Mouse (Mus musculus) hindbrain, embryonic 14.5 days (tissue): ENCODE data around the gene Traf4. TPM values are rescaled to one million over a fixed set of nuclear protein-coding genes. Genes with fewer than 3 reads are reported as not detected.
A peak's percentile ranks its signal among the peaks of the same experiment; 100 is the strongest.

Source experiments
- ATAC-seq: fragments of 200-750 bp; cut with Nextera tagmentation; 2 replicates; pipeline ENCODE4 v1.8.0; 2017; ENCODE audit warnings: moderate number of reproducible peaks, mild to moderate bottlenecking, moderate TSS enrichment, moderate library complexity; ENCODE audit not compliant: low FRiP score
- DNase-seq: peaks from one replicate; pipeline ENCODE4 v3.0.0-alpha.2; 2015; ENCODE audit warnings: low spot score
- H3K27ac ChIP-seq: fragments of 300-500 bp; sonication (generic); 2 replicates; pipeline ENCODE4 v1.5.1; 2014; ENCODE audit warnings: mild to moderate bottlenecking, moderate library complexity
- H3K27me3 ChIP-seq: fragments of 300-500 bp; sonication (generic); 2 replicates; pipeline ENCODE4 v1.6.1; 2014; ENCODE audit warnings: mild to moderate bottlenecking, low read length, mixed read lengths; ENCODE audit not compliant: control insufficient read depth, insufficient read depth
- H3K36me3 ChIP-seq: fragments of 300-500 bp; sonication (generic); replicated peaks from 2 replicates; pipeline ENCODE4 v1.6.1; 2014; ENCODE audit not compliant: control insufficient read depth, insufficient read depth
- H3K4me1 ChIP-seq: fragments of 300-500 bp; sonication (generic); replicated peaks from 2 replicates; pipeline ENCODE4 v1.6.1; 2014; ENCODE audit warnings: antibody characterized with exemption, low read length, mixed read lengths; ENCODE audit not compliant: control insufficient read depth, insufficient read depth
- H3K4me2 ChIP-seq: fragments of 300-500 bp; sonication (generic); replicated peaks from 2 replicates; pipeline ENCODE4 v1.6.1; 2014; ENCODE audit warnings: mild to moderate bottlenecking, moderate library complexity
- H3K4me3 ChIP-seq: fragments of 300-500 bp; sonication (generic); replicated peaks from 2 replicates; pipeline ENCODE4 v1.5.1; 2014; ENCODE audit warnings: mild to moderate bottlenecking, low read length
- H3K9ac ChIP-seq: fragments of 300-500 bp; sonication (generic); 2 replicates; pipeline ENCODE4 v1.6.1; 2014
- H3K9me3 ChIP-seq: fragments of 300-500 bp; sonication (generic); 2 replicates; pipeline ENCODE4 v1.6.1; 2016; ENCODE audit warnings: low read length; ENCODE audit not compliant: control insufficient read depth
- WGBS: fragments of 180-500 bp; shearing (Covaris S2); extraction: QIAGEN DNeasy Blood & Tissue Kit; methylation state at CpG from one replicate; pipeline ENCODE4 v1.1.7; 2014; 5-methylcytosine and 5-hydroxymethylcytosine counted together
- polyA plus RNA-seq: library from polyadenylated mRNA; unstranded; fragments of >200 nt; fragmentation: Nextera tagmentation; extraction: Ambion mirVana; gene quantifications from 2 replicates; pipeline ENCODE4 v1.2.1, GENCODE M21; 2014

Gene Traf4
- polyA plus RNA-seq, 1 experiment from 2014 or later = 57.2 TPM

DNA sequence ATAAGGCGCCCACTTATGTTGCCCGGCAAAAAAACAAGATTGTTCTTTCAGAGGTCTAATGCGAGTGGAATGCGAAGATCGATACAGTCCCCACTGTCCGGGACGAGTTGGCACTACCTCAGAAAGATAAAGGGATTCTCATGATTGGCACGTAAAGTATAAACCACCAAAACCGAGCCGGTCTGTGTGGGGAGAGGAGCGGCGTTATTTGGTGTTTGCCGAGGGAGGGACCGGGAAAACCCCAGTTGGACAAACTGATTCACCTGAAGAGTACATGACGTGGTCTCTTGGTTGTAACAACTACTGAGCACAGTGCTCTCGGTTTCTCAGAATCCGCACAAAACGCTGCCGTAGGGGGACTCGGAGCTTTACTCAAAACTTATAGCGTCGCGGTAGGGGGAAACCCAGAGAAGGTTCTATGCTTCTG is 11.5 kb upstream of the Traf4 start:
- under 1% methylated on average over 23 of the region's 23 CpGs for WGBS
- Histone ChIP-seq H3K9me3 (no peaks in the 10 kb centered on the region), H3K4me2 (peak overlapping the region; percentile 55), H3K9ac (peak overlapping the region; percentile 44; the same call in 1 of the 2 replicates), H3K27ac (no peak overlapping the region), H3K4me3 (peak overlapping the region; percentile 53), H3K27me3 (peaks cover 5% of the 10 kb centered on the region; the same call in 1 of the 2 replicates), H3K4me1 (peaks cover 28% of the 10 kb centered on the region), H3K36me3 (peaks cover 30% of the 10 kb centered on the region)
- DNase-seq (no peak), ATAC-seq (no peak)

GRCm38 (mm10) chr11:78176402-78176862 is 11.0 kb upstream of the Traf4 start, which contains the start of the genes Nek8 and Tlcd1:
Gene Nek8, minus strand, starts transcription at chr11:78176675.
Gene Tlcd1, plus strand, starts transcription at chr11:78176711.
- Histone ChIP-seq H3K4me2 (peak within 1 kb of the TSS; percentile 55), H3K9ac (peak within 1 kb of the TSS; percentile 44; the same call in 1 of the 2 replicates), H3K9me3 (no peaks in the 10 kb centered on the region), H3K27ac (peak within 1 kb of the TSS; percentile 55; the same call in 1 of the 2 replicates), H3K27me3 (peaks cover 5% of the 10 kb centered on the region; the same call in 1 of the 2 replicates), H3K4me3 (peak within 1 kb of the TSS; percentile 53), H3K36me3 (peaks cover 25% of the 10 kb centered on the region), H3K4me1 (peaks cover 24% of the 10 kb centered on the region)
- under 1% methylated on average over 32 of the region's 32 CpGs for WGBS
- peak; percentile 54; the same call in 1 of the 2 replicates for ATAC-seq
- peak; percentile 78 for DNase-seq

GRCm38 (mm10) chr11:78175771-78176401 is 10.5 kb upstream of the Traf4 start:
- H3K36me3 ChIP-seq = peaks cover 20% of the 10 kb centered on the region
- H3K9ac ChIP-seq = peak overlapping the region; percentile 44; the same call in 1 of the 2 replicates
- peaks cover 24% of the 10 kb centered on the region for H3K4me1 ChIP-seq
- peak overlapping the region; percentile 53 for H3K4me3 ChIP-seq
- ATAC-seq (no peak), DNase-seq (no peak)
- no peaks in the 10 kb centered on the region for H3K9me3 ChIP-seq
- peak overlapping the region; percentile 55 for H3K4me2 ChIP-seq
- peaks cover 5% of the 10 kb centered on the region; the same call in 1 of the 2 replicates for H3K27me3 ChIP-seq
- WGBS = 3% methylated on average over 9 of the region's 10 CpGs
- H3K27ac ChIP-seq = peak overlapping the region; percentile 55; the same call in 1 of the 2 replicates

DNA sequence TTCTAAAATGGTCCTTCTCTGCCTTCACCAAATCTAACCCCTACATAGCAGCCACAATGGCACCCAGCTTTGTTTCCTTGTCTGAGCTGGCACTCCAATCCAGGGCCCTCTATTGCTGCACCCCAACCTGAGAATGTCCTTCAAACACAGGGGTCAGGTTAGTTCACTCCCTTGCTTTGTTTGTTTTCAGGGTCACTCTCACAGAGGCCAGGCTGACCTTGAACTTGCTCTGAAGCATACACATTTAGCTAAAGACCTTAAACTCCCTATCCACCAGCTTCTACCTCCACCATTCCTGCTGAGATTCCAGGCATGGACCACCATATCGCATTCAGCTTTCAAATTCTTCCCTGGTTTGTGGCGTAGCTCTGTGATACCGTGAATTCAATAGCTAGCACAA is 9.1 kb upstream of the Traf4 start:
- Histone ChIP-seq H3K9me3 (no peaks in the 10 kb centered on the region), H3K9ac (no peak overlapping the region), H3K4me2 (no peak overlapping the region), H3K27ac (no peak overlapping the region), H3K4me1 (peaks cover 21% of the 10 kb centered on the region), H3K36me3 (peaks cover 6% of the 10 kb centered on the region), H3K27me3 (peaks cover 5% of the 10 kb centered on the region; the same call in 1 of the 2 replicates), H3K4me3 (no peak overlapping the region)
- DNase-seq (no peak), ATAC-seq (no peak)
- 91% methylated on average over 3 of the region's 3 CpGs for WGBS

DNA sequence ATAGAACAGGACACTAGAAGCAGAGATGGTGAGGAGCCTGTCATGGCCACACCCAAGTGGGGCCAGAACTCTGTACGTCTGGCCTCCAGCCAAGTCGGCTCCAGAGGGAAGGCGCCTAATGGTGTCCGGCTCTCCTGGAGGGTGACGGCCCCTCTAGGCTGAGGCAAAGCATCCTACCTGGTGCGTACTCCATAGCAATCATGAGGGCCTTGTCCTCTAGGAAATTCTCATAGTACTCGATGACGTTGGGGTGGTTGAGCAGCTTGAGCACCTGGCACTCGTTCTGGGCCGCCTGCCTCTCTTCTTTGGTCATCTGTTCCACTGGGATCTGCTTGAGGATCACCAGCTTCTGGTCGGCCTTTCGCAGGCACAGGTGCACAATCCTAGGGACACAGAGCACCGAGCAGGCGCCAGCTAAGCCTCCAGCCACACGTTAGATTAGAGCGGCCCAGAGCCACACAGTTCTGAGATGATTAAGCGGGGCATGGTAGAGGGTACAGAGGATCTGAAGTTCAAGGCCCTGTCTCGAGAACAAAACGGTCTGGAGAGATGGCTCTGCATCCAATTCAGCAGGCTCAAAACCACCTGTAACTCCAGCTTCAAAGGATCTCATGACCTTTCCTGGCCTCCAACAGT is 7.5 kb upstream of the Traf4 start:
- Histone ChIP-seq H3K27ac (no peak overlapping the region), H3K4me1 (peaks cover 10% of the 10 kb centered on the region), H3K9ac (no peak overlapping the region), H3K36me3 (no peaks in the 10 kb centered on the region), H3K4me2 (no peak overlapping the region), H3K9me3 (no peaks in the 10 kb centered on the region), H3K4me3 (no peak overlapping the region), H3K27me3 (peaks cover 5% of the 10 kb centered on the region; the same call in 1 of the 2 replicates)
- ATAC-seq (no peak), DNase-seq (no peak)
- WGBS = 86% methylated on average over 19 of the region's 19 CpGs

GRCm38 (mm10) chr11:78172034-78172747 is 6.8 kb upstream of the Traf4 start:
- Histone ChIP-seq H3K4me2 (no peak overlapping the region), H3K4me1 (peaks cover 5% of the 10 kb centered on the region; the same call in 1 of the 2 replicates), H3K4me3 (no peak overlapping the region), H3K9me3 (no peaks in the 10 kb centered on the region), H3K36me3 (no peaks in the 10 kb centered on the region), H3K9ac (no peak overlapping the region), H3K27me3 (peaks cover 4% of the 10 kb centered on the region; the same call in 1 of the 2 replicates), H3K27ac (no peak overlapping the region)
- WGBS = 84% methylated on average over 16 of the region's 16 CpGs
- no peak for DNase-seq
- no peak for ATAC-seq

- 70% methylated on average over 4 of the region's 4 CpGs for WGBS
- no peak for ATAC-seq
- Histone ChIP-seq H3K36me3 (no peaks in the 10 kb centered on the region), H3K9ac (no peak overlapping the region), H3K4me3 (no peak overlapping the region), H3K4me1 (no peaks in the 10 kb centered on the region), H3K27ac (no peak overlapping the region), H3K4me2 (no peak overlapping the region), H3K9me3 (no peaks in the 10 kb centered on the region), H3K27me3 (no peaks in the 10 kb centered on the region)
- no peak for DNase-seq
These were observed 5.9 kb upstream of the Traf4 start for GRCm38 (mm10) chr11:78171328-78171727.

- Histone ChIP-seq H3K27ac (no peak overlapping the region), H3K27me3 (no peaks in the 10 kb centered on the region), H3K4me3 (no peak overlapping the region), H3K4me2 (no peak overlapping the region), H3K4me1 (peaks cover 6% of the 10 kb centered on the region), H3K36me3 (no peaks in the 10 kb centered on the region), H3K9me3 (no peaks in the 10 kb centered on the region), H3K9ac (no peak overlapping the region)
- no peak for ATAC-seq
- no peak for DNase-seq
- 87% methylated on average over 15 of the region's 15 CpGs for WGBS
These were observed 4.9 kb upstream of the Traf4 start for GRCm38 (mm10) chr11:78170306-78170705.
